Mouse (Mus musculus): Measurements from ENCODE around the gene Abhd5.

The Abhd5 gene

DNA sequence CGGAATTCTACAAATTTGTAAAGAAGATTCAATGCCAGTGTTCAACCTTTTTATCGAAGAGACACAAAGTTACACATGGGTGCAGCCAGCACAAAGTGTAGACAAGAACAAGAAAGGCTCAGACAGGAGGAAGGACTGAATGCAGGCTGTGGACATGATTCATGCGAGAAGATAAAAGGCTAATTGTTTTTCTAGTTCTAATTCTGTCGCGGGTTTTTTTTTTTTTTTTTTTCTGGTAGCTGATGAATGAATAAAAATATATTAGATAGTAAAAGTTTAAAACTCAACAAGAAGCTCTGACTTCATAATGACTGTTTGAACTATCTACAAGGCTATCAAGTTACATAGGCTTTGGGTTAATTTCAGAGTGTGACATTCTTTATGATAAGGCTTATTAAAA, 11.4 kb upstream of the Abhd5 start:
- TF ChIP-seq POU5F1 (IDR thresholded peaks at IDR 0.05; ENCODE audit: borderline replicate concordance, low read length) (no peak), NANOG (IDR thresholded peaks at IDR 0.05; ENCODE audit: borderline replicate concordance, low read length) (no peak), CTCF (conservative IDR thresholded peaks at IDR 0.05; ENCODE audit: low read length) (no peak)
- H3K9me3 ChIP-seq (ENCODE audit: low read length): no peaks in the 10 kb centered on the region

GRCm38 (mm10) chr9:122343399-122343798, 8.0 kb upstream of the Abhd5 start:
- no peak for TF ChIP-seq CTCF (conservative IDR thresholded peaks at IDR 0.05; ENCODE audit: low read length)

More for the DNA sequence above, 11.4 kb upstream of the Abhd5 start:
- Histone ChIP-seq H3K4me1 (replicated peaks; ENCODE audit: low read depth, low read length) (no peaks in the 10 kb centered on the region), H3K36me3 (ENCODE audit: insufficient read depth, low read length) (no peaks in the 10 kb centered on the region), H3K27me3 (ENCODE audit: insufficient read depth, low read length) (peaks cover 8% of the 10 kb centered on the region), H3K4me3 (replicated peaks; ENCODE audit: low read length) (no peak overlapping the region)

DNA sequence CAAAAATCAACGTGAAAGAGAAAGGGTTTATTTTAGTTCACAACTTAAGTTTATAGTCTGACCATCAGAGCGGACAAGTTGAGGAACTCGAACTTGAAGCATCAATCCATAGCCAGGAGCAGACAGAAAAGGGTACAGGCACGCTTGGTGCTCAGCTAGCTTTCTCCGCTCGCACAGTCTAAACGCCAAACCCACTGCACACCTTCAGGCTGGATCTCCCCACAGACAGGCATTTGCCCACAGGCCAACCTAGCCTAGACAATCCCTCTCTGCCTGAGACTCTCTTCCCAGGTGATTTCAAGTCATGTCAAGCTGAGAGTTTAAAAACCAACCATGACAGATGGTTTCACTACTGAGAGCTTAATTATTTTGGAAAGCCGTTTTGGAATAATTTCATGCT, 6.8 kb upstream of the Abhd5 start:
- H3K4me1 ChIP-seq (replicated peaks; ENCODE audit: low read depth, low read length): no peaks in the 10 kb centered on the region
- no peaks in the 10 kb centered on the region for H3K9me3 ChIP-seq (ENCODE audit: low read length)
- H3K4me3 ChIP-seq (replicated peaks; ENCODE audit: low read length): no peak overlapping the region
- peaks cover 18% of the 10 kb centered on the region for H3K27me3 ChIP-seq (ENCODE audit: insufficient read depth, low read length)
- no peaks in the 10 kb centered on the region for H3K36me3 ChIP-seq (ENCODE audit: insufficient read depth, low read length)
- no peak for TF ChIP-seq CTCF (conservative IDR thresholded peaks at IDR 0.05; ENCODE audit: low read length)
- no peak for TF ChIP-seq POU5F1 (IDR thresholded peaks at IDR 0.05; ENCODE audit: borderline replicate concordance, low read length)
- no peak for TF ChIP-seq NANOG (IDR thresholded peaks at IDR 0.05; ENCODE audit: borderline replicate concordance, low read length)

More at GRCm38 (mm10) chr9:122343399-122343798, 8.0 kb upstream of the Abhd5 start:
- no peaks in the 10 kb centered on the region for H3K9me3 ChIP-seq (ENCODE audit: low read length)
- no peaks in the 10 kb centered on the region for H3K36me3 ChIP-seq (ENCODE audit: insufficient read depth, low read length)
- H3K27me3 ChIP-seq (ENCODE audit: insufficient read depth, low read length): peaks cover 7% of the 10 kb centered on the region; the same call in 1 of the 2 replicates
- no peak overlapping the region for H3K4me3 ChIP-seq (replicated peaks; ENCODE audit: low read length)
- no peaks in the 10 kb centered on the region for H3K4me1 ChIP-seq (replicated peaks; ENCODE audit: low read depth, low read length)

GRCm38 (mm10) chr9:122345291-122345690, 6.1 kb upstream of the Abhd5 start:
- Histone ChIP-seq H3K4me3 (replicated peaks; ENCODE audit: low read length) (no peak overlapping the region), H3K27me3 (ENCODE audit: insufficient read depth, low read length) (peaks cover 25% of the 10 kb centered on the region), H3K4me1 (replicated peaks; ENCODE audit: low read depth, low read length) (no peaks in the 10 kb centered on the region), H3K9me3 (ENCODE audit: low read length) (no peaks in the 10 kb centered on the region), H3K36me3 (ENCODE audit: insufficient read depth, low read length) (no peaks in the 10 kb centered on the region)
- TF ChIP-seq CTCF (conservative IDR thresholded peaks at IDR 0.05; ENCODE audit: low read length): no peak
- no peak for TF ChIP-seq POU5F1 (IDR thresholded peaks at IDR 0.05; ENCODE audit: borderline replicate concordance, low read length)
- TF ChIP-seq NANOG (IDR thresholded peaks at IDR 0.05; ENCODE audit: borderline replicate concordance, low read length): no peak

DNA sequence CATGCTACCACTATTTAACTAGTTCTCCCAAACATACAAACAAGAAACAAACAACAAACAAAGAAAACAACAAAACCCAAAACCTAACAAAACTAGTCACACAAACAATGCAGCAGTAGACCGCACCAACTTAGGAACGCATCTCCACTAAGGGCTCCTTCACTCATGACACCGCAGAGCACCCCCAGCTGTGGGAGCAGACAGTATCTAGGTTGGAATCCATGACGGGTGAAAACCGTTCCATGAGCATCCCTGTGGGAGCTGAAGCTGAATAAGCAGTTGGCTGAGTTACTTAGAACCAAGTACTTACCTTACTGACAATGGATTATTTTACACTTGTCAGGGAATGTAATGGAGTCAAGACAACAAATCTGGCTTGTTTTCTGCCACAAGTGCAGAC, 5.3 kb upstream of the Abhd5 start:
- TF ChIP-seq NANOG (IDR thresholded peaks at IDR 0.05; ENCODE audit: borderline replicate concordance, low read length) (no peak), POU5F1 (IDR thresholded peaks at IDR 0.05; ENCODE audit: borderline replicate concordance, low read length) (no peak), CTCF (conservative IDR thresholded peaks at IDR 0.05; ENCODE audit: low read length) (no peak)
- Histone ChIP-seq H3K27me3 (ENCODE audit: insufficient read depth, low read length) (peaks cover 33% of the 10 kb centered on the region), H3K4me1 (replicated peaks; ENCODE audit: low read depth, low read length) (peaks cover 2% of the 10 kb centered on the region; the same call in 1 of the 2 replicates)

DNA sequence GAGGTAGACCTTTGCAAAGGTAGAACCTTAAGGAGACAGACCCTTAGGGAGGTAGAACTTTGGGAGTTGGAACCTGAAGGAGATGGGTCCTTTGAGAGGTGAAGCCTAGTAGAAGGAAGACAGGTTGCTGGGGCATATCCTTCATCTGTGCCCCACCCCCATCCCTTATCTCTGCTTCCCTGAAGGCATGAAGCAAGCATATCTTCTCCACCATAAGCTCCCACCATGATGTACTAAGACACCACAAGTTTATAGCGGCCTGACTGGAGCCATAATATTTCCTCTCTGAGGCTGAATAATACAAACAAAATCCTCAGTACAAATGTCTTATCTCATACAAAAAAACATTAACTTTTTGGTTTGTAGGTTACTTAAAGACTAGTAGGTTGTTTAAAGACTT, 3.5 kb upstream of the Abhd5 start:
- peaks cover 45% of the 10 kb centered on the region for H3K27me3 ChIP-seq (ENCODE audit: insufficient read depth, low read length)

More for the DNA sequence above, 5.3 kb upstream of the Abhd5 start:
- Histone ChIP-seq H3K9me3 (ENCODE audit: low read length) (no peaks in the 10 kb centered on the region), H3K4me3 (replicated peaks; ENCODE audit: low read length) (no peak overlapping the region), H3K36me3 (ENCODE audit: insufficient read depth, low read length) (no peaks in the 10 kb centered on the region)

GRCm38 (mm10) chr9:122349286-122349685, 2.1 kb upstream of the Abhd5 start:
- no peaks in the 10 kb centered on the region for H3K36me3 ChIP-seq (ENCODE audit: insufficient read depth, low read length)
- TF ChIP-seq NANOG (IDR thresholded peaks at IDR 0.05; ENCODE audit: borderline replicate concordance, low read length) (no peak), POU5F1 (IDR thresholded peaks at IDR 0.05; ENCODE audit: borderline replicate concordance, low read length) (no peak), CTCF (conservative IDR thresholded peaks at IDR 0.05; ENCODE audit: low read length) (no peak)
- H3K4me1 ChIP-seq (replicated peaks; ENCODE audit: low read depth, low read length): peaks cover 5% of the 10 kb centered on the region; the same call in 1 of the 2 replicates
- H3K4me3 ChIP-seq (replicated peaks; ENCODE audit: low read length): no peak overlapping the region
- H3K27me3 ChIP-seq (ENCODE audit: insufficient read depth, low read length): peaks cover 56% of the 10 kb centered on the region
- no peaks in the 10 kb centered on the region for H3K9me3 ChIP-seq (ENCODE audit: low read length)

More for the DNA sequence above, 3.5 kb upstream of the Abhd5 start:
- Histone ChIP-seq H3K4me1 (replicated peaks; ENCODE audit: low read depth, low read length) (peaks cover 5% of the 10 kb centered on the region; the same call in 1 of the 2 replicates), H3K36me3 (ENCODE audit: insufficient read depth, low read length) (no peaks in the 10 kb centered on the region), H3K4me3 (replicated peaks; ENCODE audit: low read length) (no peak overlapping the region), H3K9me3 (ENCODE audit: low read length) (no peaks in the 10 kb centered on the region)
- TF ChIP-seq POU5F1 (IDR thresholded peaks at IDR 0.05; ENCODE audit: borderline replicate concordance, low read length) (no peak), CTCF (conservative IDR thresholded peaks at IDR 0.05; ENCODE audit: low read length) (no peak), NANOG (IDR thresholded peaks at IDR 0.05; ENCODE audit: borderline replicate concordance, low read length) (no peak)

DNA sequence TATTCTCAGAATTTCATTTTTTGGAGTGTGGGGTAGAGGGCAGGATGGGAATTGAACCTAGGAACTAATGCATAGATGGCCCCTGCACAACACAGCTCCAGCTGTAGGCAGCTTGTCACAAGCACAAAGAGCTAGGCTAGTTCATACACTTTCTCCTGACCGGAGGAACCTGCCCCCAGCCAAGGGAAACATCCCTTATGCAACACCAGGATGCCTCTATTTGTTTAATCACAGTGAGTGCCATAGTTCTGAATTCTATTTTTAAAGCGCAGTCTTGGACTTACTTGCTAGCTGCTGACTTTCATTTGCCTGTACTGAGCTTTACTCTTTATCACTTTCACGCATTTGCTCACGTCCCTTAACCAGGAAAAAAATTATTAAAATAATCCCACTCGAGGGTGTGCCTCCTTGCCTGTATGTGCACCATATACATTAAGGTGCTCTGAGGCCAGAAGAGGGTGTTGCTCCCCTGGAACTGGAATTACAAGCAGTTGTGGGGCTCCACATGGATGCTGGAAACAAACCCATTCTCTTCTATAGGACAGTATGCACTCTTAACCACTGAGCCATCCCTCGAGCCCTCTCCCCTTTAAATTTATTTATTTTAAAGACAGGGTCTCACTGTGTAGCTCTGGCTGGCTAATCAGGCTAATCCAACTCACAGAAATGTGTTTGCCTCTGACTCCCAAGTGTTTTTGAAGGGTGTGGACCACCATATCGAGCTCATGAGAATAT, 845 bp upstream of the Abhd5 start:
- Histone ChIP-seq H3K36me3 (ENCODE audit: insufficient read depth, low read length) (no peaks in the 10 kb centered on the region), H3K4me1 (replicated peaks; ENCODE audit: low read depth, low read length) (peaks cover 5% of the 10 kb centered on the region; the same call in 1 of the 2 replicates), H3K27me3 (ENCODE audit: insufficient read depth, low read length) (peaks cover 56% of the 10 kb centered on the region), H3K9me3 (ENCODE audit: low read length) (no peaks in the 10 kb centered on the region), H3K4me3 (replicated peaks; ENCODE audit: low read length) (peak overlapping the region; percentile 86; the same call in 1 of the 2 replicates)
- no peak for TF ChIP-seq CTCF (conservative IDR thresholded peaks at IDR 0.05; ENCODE audit: low read length)
- no peak for TF ChIP-seq POU5F1 (IDR thresholded peaks at IDR 0.05; ENCODE audit: borderline replicate concordance, low read length)
- TF ChIP-seq NANOG (IDR thresholded peaks at IDR 0.05; ENCODE audit: borderline replicate concordance, low read length): no peak
